Mouse (Mus musculus): Measurements from ENCODE around the gene Coa7. TPM values are rescaled to one million over a fixed set of nuclear protein-coding genes. Genes with fewer than 3 reads are reported as not detected.
"Not testable (repeated sequence)": the region's sequence is repeated elsewhere in the genome, so short reads cannot be mapped to it uniquely, and the experiment has no call there.

Coa7 gene
- total RNA-seq, 2 experiments from 2014 or later = 31.2 to 40.7 TPM

GRCm38 (mm10) chr4:108338811-108339210 lies 10.9 kb downstream of the Coa7 start:
- no peak for DNase-seq
- intact Hi-C loops (cut with DNase I) = loop anchor here (10.0 kb wide), 1 partner anchor 216 kb away; no protein-coding TSS in a partner anchor

- DNase-seq = peak; percentile 72
- intact Hi-C loops (cut with DNase I) = loop anchor here (10.0 kb wide), 1 partner anchor 216 kb away; no protein-coding TSS in a partner anchor
These were observed 11.3 kb downstream of the Coa7 start for GRCm38 (mm10) chr4:108339277-108339690.

- intact Hi-C loops (cut with DNase I) = loop anchor here (10.0 kb wide), 1 partner anchor 140 kb away; no protein-coding TSS in a partner anchor
- no peak for DNase-seq
These were observed 16.7 kb downstream of the Coa7 start for GRCm38 (mm10) chr4:108344631-108345083.

- intact Hi-C loops (cut with DNase I) = loop anchor here (10.0 kb wide), 1 partner anchor 139 kb away; no protein-coding TSS in a partner anchor
- no peak for DNase-seq
These were observed 17.9 kb downstream of the Coa7 start for GRCm38 (mm10) chr4:108345826-108346225.

GRCm38 (mm10) chr4:108347111-108347510 lies 19.2 kb downstream of the Coa7 start:
- intact Hi-C loops (cut with DNase I) = loop anchor here (10.0 kb wide), 1 partner anchor 138 kb away; no protein-coding TSS in a partner anchor
- no peak for DNase-seq

- intact Hi-C loops (cut with DNase I) = loop anchor here (10.0 kb wide), 1 partner anchor 136 kb away; no protein-coding TSS in a partner anchor
- DNase-seq = no peak
These were observed 20.4 kb downstream of the Coa7 start for GRCm38 (mm10) chr4:108348256-108348875.

- intact Hi-C loops (cut with DNase I) = loop anchor here (10.0 kb wide), 1 partner anchor 136 kb away; no protein-coding TSS in a partner anchor
- DNase-seq = no peak
These were observed 21.1 kb downstream of the Coa7 start for GRCm38 (mm10) chr4:108349064-108349463.

GRCm38 (mm10) chr4:108349836-108350547 lies 22.1 kb downstream of the Coa7 start:
- no peak for DNase-seq
- intact Hi-C loops (cut with DNase I) = loop anchor here (10.0 kb wide), 1 partner anchor 135 kb away; no protein-coding TSS in a partner anchor

GRCm38 (mm10) chr4:108350819-108351218 lies 22.9 kb downstream of the Coa7 start:
- intact Hi-C loops (cut with DNase I) = no loop called here
- DNase-seq = peak; percentile 63

- intact Hi-C loops (cut with DNase I); DNase-seq: not testable (repeated sequence)
These were observed 25.7 kb downstream of the Coa7 start for GRCm38 (mm10) chr4:108353591-108353990.

- no peak for DNase-seq
- intact Hi-C loops (cut with DNase I) = no loop called here
These were observed 29.5 kb downstream of the Coa7 start for GRCm38 (mm10) chr4:108357458-108357857.

GRCm38 (mm10) chr4:108358498-108358897 lies 30.6 kb downstream of the Coa7 start:
- DNase-seq = no peak
- intact Hi-C loops (cut with DNase I) = no loop called here

GRCm38 (mm10) chr4:108360136-108361055 lies 32.5 kb downstream of the Coa7 start:
- intact Hi-C loops (cut with DNase I) = no loop called here
- DNase-seq = peak; percentile 94

- DNase-seq = no peak
- intact Hi-C loops (cut with DNase I) = no loop called here
These were observed 34.7 kb downstream of the Coa7 start for GRCm38 (mm10) chr4:108362321-108363261.

GRCm38 (mm10) chr4:108363355-108364110 lies 35.6 kb downstream of the Coa7 start:
- intact Hi-C loops (cut with DNase I) = no loop called here

GRCm38 (mm10) chr4:108364111-108364476 lies 36.2 kb downstream of the Coa7 start:
- DNase-seq = peak; percentile 21

More at GRCm38 (mm10) chr4:108363355-108364110, 35.6 kb downstream of the Coa7 start:
- no peak for DNase-seq

GRCm38 (mm10) chr4:108369254-108369653 lies 41.3 kb downstream of the Coa7 start:
- intact Hi-C loops (cut with DNase I) = no loop called here
- no peak for DNase-seq

More at GRCm38 (mm10) chr4:108364111-108364476, 36.2 kb downstream of the Coa7 start:
- intact Hi-C loops (cut with DNase I) = no loop called here

GRCm38 (mm10) chr4:108370409-108370808 lies 42.5 kb downstream of the Coa7 start:
- intact Hi-C loops (cut with DNase I) = no loop called here
- no peak for DNase-seq

GRCm38 (mm10) chr4:108371421-108371820 lies 43.5 kb downstream of the Coa7 start:
- DNase-seq = no peak
- intact Hi-C loops (cut with DNase I) = no loop called here
